Mouse (Mus musculus) ES-E14 (cell line): Measurements from ENCODE around the gene Ppt1. TPM values are rescaled to one million over a fixed set of nuclear protein-coding genes. Genes with fewer than 3 reads are reported as not detected.
"Not testable (repeated sequence)": the region's sequence is repeated elsewhere in the genome, so short reads cannot be mapped to it uniquely, and the experiment has no call there.

Experiments used
- DNase-seq: peaks from one replicate; pipeline ENCODE4 v3.0.0-alpha.2; 2013; ENCODE audit warnings: low read depth, low spot score
- H3K27ac ChIP-seq: 2 replicates; pipeline ENCODE4 v1.5.1; 2012; ENCODE audit warnings: low read depth, mild to moderate bottlenecking, low read length, moderate library complexity, mixed read lengths; ENCODE audit not compliant: poor library complexity, insufficient read depth, severe bottlenecking
- H3K36me3 ChIP-seq: 2 replicates; pipeline ENCODE4 v1.6.1; 2012; ENCODE audit warnings: mild to moderate bottlenecking, low read length, moderate library complexity, mixed read lengths; ENCODE audit not compliant: control insufficient read depth, poor library complexity, insufficient read depth, severe bottlenecking
- H3K4me1 ChIP-seq, 2 experiments: fragments of 150-350 bp in 1 of 2; sonication (generic) in 1 of 2; 2 replicates each; pipeline ENCODE4 v1.6.1; 2012; ENCODE audit warnings: low read length in 2 of 2, mild to moderate bottlenecking in 1 of 2, mixed read lengths in 1 of 2; ENCODE audit not compliant: control insufficient read depth in 2 of 2, insufficient read depth in 2 of 2, poor library complexity in 1 of 2
- H3K4me3 ChIP-seq, 2 experiments: fragments of 150-350 bp in 1 of 2; sonication (generic) in 1 of 2; 2 replicates each; pipeline ENCODE4 v1.5.1; 2012; ENCODE audit warnings: low read length in 2 of 2, low read depth in 1 of 2, mild to moderate bottlenecking in 1 of 2, mixed read lengths in 1 of 2; ENCODE audit not compliant: insufficient read depth in 1 of 2, poor library complexity in 1 of 2, severe bottlenecking in 1 of 2
- H3K9ac ChIP-seq: 2 replicates; pipeline ENCODE4 v1.6.1; 2012; ENCODE audit warnings: low read depth, mild to moderate bottlenecking, low read length, mixed read lengths; ENCODE audit not compliant: poor library complexity, insufficient read depth, severe bottlenecking
- H3K9me3 ChIP-seq: fragments of 150-350 bp; sonication (generic); 2 replicates; pipeline ENCODE4 v1.6.1; 2012; ENCODE audit warnings: low read depth, mild to moderate bottlenecking, low read length; ENCODE audit not compliant: control insufficient read depth, insufficient read depth
- CHD2 ChIP-seq: IDR thresholded peaks from 2 replicates; pipeline ENCODE4 v1.6.1; 2014; ENCODE audit warnings: mild to moderate bottlenecking, low read depth, low read length, inconsistent platforms
- HCFC1 ChIP-seq: IDR thresholded peaks from 2 replicates; pipeline ENCODE4 v1.6.1; 2012; ENCODE audit warnings: low read length, inconsistent platforms, borderline replicate concordance; ENCODE audit not compliant: insufficient read depth
- MAFK ChIP-seq: IDR thresholded peaks from 2 replicates; pipeline ENCODE4 v1.6.1; 2014; ENCODE audit warnings: mild to moderate bottlenecking, low read depth, low read length, inconsistent platforms; ENCODE audit not compliant: insufficient read depth
- ZC3H11A ChIP-seq: IDR thresholded peaks from 2 replicates; pipeline ENCODE4 v1.6.1; 2012; ENCODE audit warnings: low read depth, mild to moderate bottlenecking, inconsistent platforms, low read length, borderline replicate concordance
- ZNF384 ChIP-seq: IDR thresholded peaks from 2 replicates; pipeline ENCODE4 v1.6.1; 2012; ENCODE audit warnings: low read depth, low read length, inconsistent platforms
- in situ Hi-C, 2 experiments: fragments of 600-800 bp; cut with MboI; formaldehyde crosslinking; loops; one replicate each; pipeline ENCODE4 v1.15.1; 2025; ENCODE audit warnings: low sequenced_read_pairs in 2 of 2, inconsistent platforms in 1 of 2; ENCODE audit not compliant: unreplicated experiment in 2 of 2
- total RNA-seq: library from RNA; depleted of rRNA; stranded (reverse); fragments of 300-350 nt; gene quantifications from 2 replicates; pipeline ENCODE4 v1.2.3, GENCODE M21; 2012

Gene Ppt1
- total RNA-seq, 1 experiment: 34.9 TPM

- no peaks in the 10 kb centered on the region for H3K9me3 ChIP-seq
- no peak overlapping the region for H3K4me3 ChIP-seq
- TF ChIP-seq HCFC1 (no peak), MAFK (no peak), ZNF384 (no peak), ZC3H11A (no peak), CHD2 (no peak)
- in situ Hi-C loops: no loop called here
- no peak for DNase-seq
- H3K36me3 ChIP-seq: no peaks in the 10 kb centered on the region
- H3K9ac ChIP-seq: no peak overlapping the region
- no peak overlapping the region for H3K27ac ChIP-seq
- no peaks in the 10 kb centered on the region for H3K4me1 ChIP-seq
These were observed 19.8 kb upstream of the Ppt1 start for GRCm38 (mm10) chr4:122816202-122816601.

- H3K27ac ChIP-seq, H3K4me3 ChIP-seq, H3K9ac ChIP-seq, H3K4me1 ChIP-seq, H3K9me3 ChIP-seq, DNase-seq, H3K36me3 ChIP-seq, in situ Hi-C loops: not testable (repeated sequence)
These were observed 15.1 kb upstream of the Ppt1 start for GRCm38 (mm10) chr4:122820941-122821340.

- no peak overlapping the region for H3K27ac ChIP-seq
- H3K9me3 ChIP-seq: no peaks in the 10 kb centered on the region
- H3K36me3 ChIP-seq: no peaks in the 10 kb centered on the region
- H3K9ac ChIP-seq: no peak overlapping the region
- in situ Hi-C loops: no loop called here
- H3K4me1 ChIP-seq: no peaks in the 10 kb centered on the region
- TF ChIP-seq ZC3H11A (no peak), CHD2 (no peak), MAFK (no peak), ZNF384 (no peak), HCFC1 (no peak)
- DNase-seq: no peak
- H3K4me3 ChIP-seq: no peak overlapping the region
These were observed 8.4 kb upstream of the Ppt1 start for GRCm38 (mm10) chr4:122827651-122828050.

GRCm38 (mm10) chr4:122829339-122829738 is 6.7 kb upstream of the Ppt1 start:
- no peak overlapping the region for H3K9ac ChIP-seq
- H3K27ac ChIP-seq: no peak overlapping the region
- in situ Hi-C loops: no loop called here
- no peaks in the 10 kb centered on the region for H3K9me3 ChIP-seq
- no peaks in the 10 kb centered on the region for H3K36me3 ChIP-seq
- no peak for DNase-seq
- no peaks in the 10 kb centered on the region for H3K4me1 ChIP-seq
- H3K4me3 ChIP-seq: no peak overlapping the region
- TF ChIP-seq HCFC1: no peak

- Histone ChIP-seq H3K4me3 (no peak overlapping the region), H3K9me3 (no peaks in the 10 kb centered on the region), H3K4me1 (peaks cover 0 to under 1% of the 10 kb centered on the region in 2 experiments; a peak in 2 of 4 replicates), H3K36me3 (no peaks in the 10 kb centered on the region), H3K27ac (no peak overlapping the region), H3K9ac (no peak overlapping the region)
- TF ChIP-seq HCFC1: no peak
- DNase-seq: no peak
- in situ Hi-C loops: no loop called here
These were observed 4.2 kb upstream of the Ppt1 start for GRCm38 (mm10) chr4:122831888-122832287.
